ENCODE assay signal across 39 mouse cellular contexts in the genomic region with DNA sequence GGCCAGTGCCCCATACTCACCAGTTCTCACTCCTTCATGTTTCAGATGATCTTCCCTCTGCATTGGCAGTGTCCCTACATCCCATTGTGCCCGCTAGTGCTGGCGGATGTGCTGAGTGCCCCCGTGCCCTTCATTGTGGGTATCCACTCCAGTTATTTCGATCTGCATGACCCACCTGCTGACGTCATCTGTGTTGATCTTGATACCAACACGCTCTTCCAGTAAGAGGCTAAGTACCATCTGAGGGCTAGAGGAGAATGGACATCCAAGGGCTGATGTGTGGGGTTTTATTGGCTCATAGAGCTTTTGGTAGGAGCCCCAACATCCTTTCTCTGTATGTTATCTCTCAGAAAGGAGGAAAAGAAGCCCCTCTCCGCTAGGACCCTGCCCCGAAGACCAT. TPM values are rescaled to one million over a fixed set of nuclear protein-coding genes. Genes with fewer than 3 reads are reported as not detected.
"Had no signal": no experiment of that assay in that cellular context is flagged by ENCODE, and none has a peak within 500 bp of the region (broad histone marks: within the 10 kb centered on the region; RNA-seq: fewer than 3 reads in every experiment).

No protein-coding gene starts in this region.

- H3K4me2 ChIP-seq: heart, embryonic 11.5 days; heart, embryonic 13.5 days; heart, embryonic 15.5 days; hindbrain, embryonic 12.5 days; hindbrain, embryonic 13.5 days; hindbrain, embryonic 14.5 days; hindbrain, embryonic 15.5 days; intestine, embryonic 15.5 days; kidney, embryonic 15.5 days had no signal

- DNase-seq: heart, postnatal 10 days; heart, postnatal 14 days; heart, postnatal 36 days; heart, postnatal 4 days; kidney, adult 11 months; kidney, adult 18-20 months; kidney, adult 2 months; kidney, adult 8-10 months; kidney, adult 9 months; kidney, postnatal 10 days; kidney, postnatal 14 days; kidney, postnatal 25 days; kidney, postnatal 36 days; kidney, postnatal 4 days; layer of hippocampus, adult 9-11 months; layer of hippocampus, postnatal 36 days had no signal

- H3K4me3 ChIP-seq: heart, embryonic 13.5 days; heart, embryonic 15.5 days; hindbrain, embryonic 10.5 days; hindbrain, embryonic 12.5 days; hindbrain, embryonic 13.5 days; hindbrain, embryonic 15.5 days; intestine, embryonic 15.5 days; kidney, embryonic 15.5 days; layer of hippocampus, adult 2 months; left cerebral cortex, adult 2 months had no signal

- H3K9ac ChIP-seq: heart, embryonic 13.5 days; heart, embryonic 15.5 days; hindbrain, embryonic 12.5 days; hindbrain, embryonic 13.5 days; hindbrain, embryonic 14.5 days; hindbrain, embryonic 15.5 days; intestine, embryonic 15.5 days; kidney, embryonic 15.5 days had no signal

- H3K27me3 ChIP-seq: heart, embryonic 13.5 days; heart, embryonic 15.5 days; hindbrain, embryonic 12.5 days; hindbrain, embryonic 13.5 days; hindbrain, embryonic 15.5 days; intestine, embryonic 15.5 days; kidney, embryonic 15.5 days had no signal

- H3K9me3 ChIP-seq: heart, embryonic 13.5 days; heart, embryonic 15.5 days; hindbrain, embryonic 10.5 days; hindbrain, embryonic 12.5 days; hindbrain, embryonic 13.5 days; hindbrain, embryonic 15.5 days; intestine, embryonic 15.5 days; kidney, embryonic 15.5 days had no signal

- ATAC-seq: hindbrain, embryonic 16.5 days; hindbrain, postnatal 0 days; inflammation-experienced regulatory T-cells, adult 6 months; intestine, embryonic 15.5 days; intestine, embryonic 16.5 days; intestine, postnatal 0 days had no signal

- H3K27ac ChIP-seq: heart, embryonic 13.5 days; heart, embryonic 15.5 days; hindbrain, embryonic 10.5 days; hindbrain, embryonic 12.5 days; hindbrain, embryonic 13.5 days; hindbrain, embryonic 14.5 days; hindbrain, embryonic 15.5 days; hindbrain, postnatal 0 days; intestine, embryonic 15.5 days; kidney, embryonic 15.5 days; kidney, postnatal 0 days; layer of hippocampus, adult 2 months; left cerebral cortex, adult 2 months had no signal

RNA-seq across cellular contexts. Expression of a gene that starts 27.5 kb away (rescaled TPM):
- total RNA-seq: heart, postnatal 14 days; heart, postnatal 25 days; heart, postnatal 36 days; hematopoietic stem cell, adult 5-6 weeks; layer of hippocampus, adult 2 months; layer of hippocampus, postnatal 10 days; layer of hippocampus, postnatal 14 days; layer of hippocampus, postnatal 25 days had no signal
- polyA plus RNA-seq: inflammation-experienced regulatory T-cells, adult 6 months had no signal
